Mouse (Mus musculus) bone marrow, adult 2 months (tissue): Measurements from ENCODE around the gene Tmem170b.

ENCODE experiments used
- CTCF ChIP-seq: fragments of 200-500 bp; IDR thresholded peaks from 2 replicates; pipeline ENCODE4 v1.5.1; 2011; ENCODE audit warnings: low read length, control low read depth; ENCODE audit not compliant: control insufficient read depth, insufficient read depth
- POLR2A ChIP-seq: fragments of 200-500 bp; IDR thresholded peaks from 2 replicates; pipeline ENCODE4 v1.6.1; 2011; ENCODE audit warnings: low read depth, mild to moderate bottlenecking, control low read depth, low read length, borderline replicate concordance; ENCODE audit not compliant: control insufficient read depth

DNA sequence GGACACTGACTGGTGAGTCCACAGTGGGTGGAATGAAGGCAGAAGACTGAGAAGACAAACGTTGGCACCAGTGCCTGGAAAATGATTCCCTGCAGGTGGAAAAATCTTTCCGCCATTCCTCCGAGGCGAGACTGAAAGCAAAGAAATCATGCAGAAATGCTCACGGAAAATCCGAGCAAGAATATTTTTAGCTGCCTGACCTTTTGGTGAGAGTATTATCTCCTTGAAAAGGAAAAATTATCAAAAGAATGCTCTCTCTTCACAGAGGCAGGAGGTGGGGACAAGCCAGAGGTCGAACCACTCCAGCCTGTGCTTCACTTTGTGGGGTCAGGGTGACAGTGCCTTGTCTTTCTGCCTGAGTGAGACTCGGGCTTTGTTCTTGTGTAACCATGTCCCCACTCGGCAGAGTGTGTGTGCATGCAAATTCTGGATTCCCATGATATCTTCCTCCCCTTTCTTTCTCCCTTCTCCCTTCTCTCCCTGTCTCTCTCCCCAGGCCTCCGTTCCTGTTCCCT lies 49.9 kb downstream of the Tmem170b start:
- TF ChIP-seq POLR2A (no peak), CTCF (no peak)
